Mouse (Mus musculus) hindbrain, embryonic 16.5 days (tissue): ENCODE results near the gene Rtbdn. TPM values are rescaled to one million over a fixed set of nuclear protein-coding genes. Genes with fewer than 3 reads are reported as not detected.

Source experiments
- ATAC-seq: fragments of 200-750 bp; cut with Nextera tagmentation; 2 replicates; pipeline ENCODE4 v1.8.0; 2017; ENCODE audit warnings: moderate TSS enrichment, moderate library complexity
- H3K27ac ChIP-seq: fragments of 300-500 bp; sonication (generic); 2 replicates; pipeline ENCODE4 v1.5.1; 2014; ENCODE audit warnings: low read depth, mild to moderate bottlenecking, control low read depth, low read length, moderate library complexity
- H3K27me3 ChIP-seq: fragments of 300-500 bp; sonication (generic); replicated peaks from 2 replicates; pipeline ENCODE4 v1.6.1; 2014; ENCODE audit warnings: low read length; ENCODE audit not compliant: control insufficient read depth, insufficient read depth
- H3K36me3 ChIP-seq: fragments of 300-500 bp; sonication (generic); 2 replicates; pipeline ENCODE4 v1.6.1; 2014; ENCODE audit warnings: mild to moderate bottlenecking, low read length, moderate library complexity, mixed read lengths; ENCODE audit not compliant: control insufficient read depth, insufficient read depth
- H3K4me1 ChIP-seq: fragments of 300-500 bp; sonication (generic); 2 replicates; pipeline ENCODE4 v1.6.1; 2014; ENCODE audit warnings: low read depth, low read length; ENCODE audit not compliant: control insufficient read depth, insufficient read depth
- H3K4me2 ChIP-seq: fragments of 300-500 bp; sonication (generic); 2 replicates; pipeline ENCODE4 v1.6.1; 2014; ENCODE audit warnings: mild to moderate bottlenecking, low read length, control low read depth, moderate library complexity
- H3K4me3 ChIP-seq: fragments of 300-500 bp; sonication (generic); 2 replicates; pipeline ENCODE4 v1.5.1; 2014; ENCODE audit warnings: mild to moderate bottlenecking, low read length, control low read depth, moderate library complexity
- H3K9ac ChIP-seq: fragments of 300-500 bp; sonication (generic); 2 replicates; pipeline ENCODE4 v1.6.1; 2014; ENCODE audit warnings: low read depth, mild to moderate bottlenecking, control low read depth, low read length, moderate library complexity
- H3K9me3 ChIP-seq: fragments of 300-500 bp; sonication (generic); 2 replicates; pipeline ENCODE4 v1.6.1; 2014; ENCODE audit warnings: mild to moderate bottlenecking, low read length, moderate library complexity; ENCODE audit not compliant: control insufficient read depth
- WGBS: fragments of 180-500 bp; shearing (Covaris S2); extraction: QIAGEN DNeasy Blood & Tissue Kit; methylation state at CpG from one replicate; pipeline ENCODE4 v1.1.7; 2014; 5-methylcytosine and 5-hydroxymethylcytosine counted together
- polyA plus RNA-seq: library from polyadenylated mRNA; unstranded; fragments of >200 nt; fragmentation: Nextera tagmentation; extraction: Ambion mirVana; gene quantifications from 2 replicates; pipeline ENCODE4 v1.2.1, GENCODE M21; 2015

Gene Rtbdn
- polyA plus RNA-seq, 1 experiment from 2014 or later, result 3.0 TPM

DNA sequence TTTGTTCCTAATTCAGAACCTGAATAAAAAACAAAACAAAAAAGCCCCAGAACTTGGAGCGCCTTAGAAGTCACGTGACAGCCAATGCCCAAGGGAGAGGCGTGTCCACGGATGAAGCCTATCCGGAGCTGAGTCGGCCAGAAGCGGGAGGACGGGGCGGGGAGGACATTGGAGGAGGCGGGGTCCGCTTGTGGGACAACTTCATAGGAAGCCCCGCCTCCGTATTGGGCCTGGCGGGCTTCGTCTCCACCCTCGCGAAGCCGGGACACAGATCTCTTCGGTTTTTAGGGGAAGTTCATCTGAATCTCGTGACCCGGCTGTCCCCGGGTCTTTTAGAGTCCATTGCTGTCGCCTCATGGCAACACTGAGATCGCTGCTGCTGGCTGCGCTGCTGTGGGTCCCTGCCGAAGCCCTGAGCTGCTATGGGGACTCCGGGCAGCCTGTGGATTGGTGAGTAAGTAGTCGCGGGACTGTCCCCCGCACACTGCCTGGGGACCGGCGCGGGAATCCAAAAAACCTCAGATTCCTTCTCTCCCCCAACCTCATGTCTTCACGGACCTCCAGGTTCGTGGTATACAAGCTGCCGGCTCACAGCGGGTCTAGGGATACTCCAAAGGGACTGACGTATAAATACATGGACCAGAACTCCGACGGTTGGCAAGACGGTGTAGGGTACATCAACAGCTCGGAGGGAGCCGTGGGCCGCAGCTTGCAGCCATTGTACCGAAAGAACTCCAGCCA, 38.2 kb upstream of the Rtbdn start, which contains the start of gene Dnase2a:
Gene Dnase2a, plus strand, starts transcription at position 140 of the 741 bp plus-strand sequence.
- H3K4me3 ChIP-seq, result peak within 1 kb of the TSS; percentile 43
- ATAC-seq, result peak; percentile 83
- H3K4me2 ChIP-seq, result peak within 1 kb of the TSS; percentile 59
- H3K9me3 ChIP-seq, result no peaks in the 10 kb centered on the region
- peaks cover 22% of the 10 kb centered on the region for H3K36me3 ChIP-seq
- WGBS, result 2% methylated on average over 45 of the region's 45 CpGs
- peaks cover 11% of the 10 kb centered on the region for H3K4me1 ChIP-seq
- peak within 1 kb of the TSS; percentile 60 for H3K9ac ChIP-seq
- peaks cover 5% of the 10 kb centered on the region; the same call in 1 of the 2 replicates for H3K27me3 ChIP-seq
- no peak within 1 kb of the TSS for H3K27ac ChIP-seq

DNA sequence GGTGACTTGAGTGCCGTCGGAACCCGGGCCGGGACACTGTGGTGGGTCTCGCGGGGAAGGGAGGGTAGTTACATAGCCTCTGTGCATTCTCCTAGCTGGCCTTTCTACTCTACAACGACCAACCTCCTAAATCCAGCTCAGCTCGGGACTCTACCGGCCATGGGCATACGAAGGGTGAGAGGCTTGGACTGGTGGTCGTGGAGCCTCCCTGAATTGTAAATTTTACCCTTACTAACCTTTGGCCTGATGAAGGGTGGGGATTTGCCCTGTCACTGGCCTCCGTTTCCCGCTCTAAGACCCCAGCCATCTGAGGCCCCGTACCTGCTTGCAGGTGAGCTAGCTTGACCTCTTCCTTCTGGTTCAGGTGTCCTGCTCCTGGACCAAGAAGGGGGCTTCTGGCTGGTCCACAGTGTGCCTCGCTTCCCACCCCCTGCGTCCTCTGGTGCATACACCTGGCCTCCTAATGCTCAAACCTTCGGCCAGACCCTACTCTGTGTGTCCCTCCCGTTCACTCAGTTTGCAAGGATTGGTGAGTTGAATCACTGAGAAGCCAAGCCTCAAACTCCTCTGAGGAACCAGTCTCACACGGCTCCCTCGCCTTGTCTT, 37.5 kb upstream of the Rtbdn start:
- peak overlapping the region; percentile 43 for H3K4me3 ChIP-seq
- H3K9ac ChIP-seq, result peak overlapping the region; percentile 60
- H3K9me3 ChIP-seq, result no peaks in the 10 kb centered on the region
- peaks cover 26% of the 10 kb centered on the region for H3K36me3 ChIP-seq
- no peak overlapping the region for H3K27ac ChIP-seq
- peak overlapping the region; percentile 59 for H3K4me2 ChIP-seq
- WGBS, result 46% methylated on average over 20 of the region's 20 CpGs
- peak; percentile 21; the same call in 1 of the 2 replicates for ATAC-seq
- peaks cover 10% of the 10 kb centered on the region; the same call in 1 of the 2 replicates for H3K4me1 ChIP-seq
- peaks cover 1% of the 10 kb centered on the region; the same call in 1 of the 2 replicates for H3K27me3 ChIP-seq

DNA sequence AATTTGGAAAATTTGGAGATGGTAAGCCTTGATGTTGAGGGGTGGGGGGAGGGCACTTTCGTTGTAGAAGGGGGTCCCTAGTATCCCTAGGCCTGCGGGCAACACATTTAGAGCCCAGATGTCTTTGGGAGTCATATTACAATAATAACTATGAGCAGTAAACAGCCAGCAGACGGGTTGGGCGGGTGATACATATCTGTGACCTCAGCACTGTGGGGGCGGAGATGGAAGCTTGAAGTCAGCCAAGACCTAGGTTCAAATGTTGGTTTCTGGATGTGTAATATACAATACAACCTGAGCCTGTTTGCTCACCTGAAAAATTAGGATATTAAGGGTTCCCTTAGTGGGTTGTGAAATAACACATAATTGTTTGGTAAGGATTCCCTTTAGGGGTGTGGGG, 36.8 kb upstream of the Rtbdn start:
- Histone ChIP-seq H3K27me3 (no peaks in the 10 kb centered on the region; the same call in 1 of the 2 replicates), H3K36me3 (peaks cover 33% of the 10 kb centered on the region), H3K4me2 (no peak overlapping the region), H3K27ac (no peak overlapping the region), H3K4me3 (no peak overlapping the region), H3K4me1 (peaks cover 10% of the 10 kb centered on the region; the same call in 1 of the 2 replicates), H3K9ac (no peak overlapping the region), H3K9me3 (no peaks in the 10 kb centered on the region)
- 90% methylated on average over 5 of the region's 5 CpGs for WGBS
- ATAC-seq, result no peak

GRCm38 (mm10) chr8:84910551-84910950, 36.2 kb upstream of the Rtbdn start:
- 90% methylated on average over 6 of the region's 6 CpGs for WGBS
- Histone ChIP-seq H3K36me3 (peaks cover 39% of the 10 kb centered on the region), H3K27ac (no peak overlapping the region)

GRCm38 (mm10) chr8:84911854-84912253, 34.9 kb upstream of the Rtbdn start:
- 85% methylated on average over 9 of the region's 9 CpGs for WGBS
- Histone ChIP-seq H3K4me3 (no peak overlapping the region), H3K9me3 (no peaks in the 10 kb centered on the region), H3K27ac (no peak overlapping the region), H3K4me2 (no peak overlapping the region), H3K9ac (no peak overlapping the region), H3K4me1 (peaks cover 10% of the 10 kb centered on the region; the same call in 1 of the 2 replicates), H3K27me3 (peaks cover 2% of the 10 kb centered on the region; the same call in 1 of the 2 replicates), H3K36me3 (peaks cover 50% of the 10 kb centered on the region)
- ATAC-seq, result no peak

More at GRCm38 (mm10) chr8:84910551-84910950, 36.2 kb upstream of the Rtbdn start:
- H3K4me2 ChIP-seq, result no peak overlapping the region
- no peak for ATAC-seq
- H3K4me3 ChIP-seq, result no peak overlapping the region
- H3K9ac ChIP-seq, result no peak overlapping the region
- H3K4me1 ChIP-seq, result peaks cover 10% of the 10 kb centered on the region; the same call in 1 of the 2 replicates
- no peaks in the 10 kb centered on the region for H3K9me3 ChIP-seq
- H3K27me3 ChIP-seq, result peaks cover 2% of the 10 kb centered on the region; the same call in 1 of the 2 replicates

GRCm38 (mm10) chr8:84912391-84912790, 34.4 kb upstream of the Rtbdn start:
- 30% methylated on average over 27 of the region's 27 CpGs for WGBS
- Histone ChIP-seq H3K4me1 (peaks cover 10% of the 10 kb centered on the region; the same call in 1 of the 2 replicates), H3K9me3 (no peaks in the 10 kb centered on the region), H3K4me3 (no peak overlapping the region), H3K4me2 (peak overlapping the region; percentile 51), H3K9ac (0 out of 2 replicates have a peak overlapping the region, but pooled peaks have one; percentile 2), H3K27me3 (peaks cover 2% of the 10 kb centered on the region; the same call in 1 of the 2 replicates), H3K27ac (no peak overlapping the region), H3K36me3 (peaks cover 51% of the 10 kb centered on the region)
- ATAC-seq, result no peak

DNA sequence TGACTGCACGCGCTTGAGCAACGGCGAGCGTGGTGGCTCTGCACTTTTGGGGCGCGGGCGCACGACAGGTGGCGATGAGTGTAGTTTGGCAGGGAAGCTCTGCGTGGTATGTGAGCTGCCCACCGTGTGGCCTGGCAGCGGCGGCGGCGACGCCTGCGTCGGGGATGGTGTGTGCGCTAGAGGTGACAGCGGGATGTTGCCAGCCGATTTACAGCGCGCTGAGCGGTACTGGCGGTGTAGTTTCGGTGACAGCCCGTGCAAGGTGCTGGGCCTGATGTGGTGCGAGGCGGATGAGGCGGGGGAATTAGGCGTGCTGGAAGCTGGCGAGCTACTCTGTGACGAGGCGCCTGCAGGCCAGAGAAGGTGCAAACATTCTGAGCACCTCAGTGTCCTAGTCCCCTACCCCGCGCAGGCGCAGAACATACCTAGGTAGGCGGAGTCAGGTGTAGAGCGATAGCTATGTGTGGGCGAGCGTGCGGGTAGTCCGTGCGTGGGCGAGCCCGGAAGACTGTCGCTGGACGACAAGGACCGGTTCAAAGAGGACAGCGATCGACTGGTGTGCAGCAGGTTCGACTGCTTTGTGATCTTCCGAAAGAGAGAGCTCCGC, 33.8 kb upstream of the Rtbdn start:
- H3K4me2 ChIP-seq, result peak overlapping the region; percentile 51
- 5% methylated on average over 55 of the region's 55 CpGs for WGBS
- no peaks in the 10 kb centered on the region for H3K9me3 ChIP-seq
- H3K4me1 ChIP-seq, result peaks cover 10% of the 10 kb centered on the region; the same call in 1 of the 2 replicates
- H3K27ac ChIP-seq, result no peak overlapping the region
- peak overlapping the region; percentile 21 for H3K4me3 ChIP-seq
- 0 out of 2 replicates have a peak overlapping the region, but pooled peaks have one; percentile 2 for H3K9ac ChIP-seq
- H3K27me3 ChIP-seq, result peaks cover 2% of the 10 kb centered on the region; the same call in 1 of the 2 replicates
- no peak for ATAC-seq
- peaks cover 53% of the 10 kb centered on the region for H3K36me3 ChIP-seq

- no peak for ATAC-seq
- Histone ChIP-seq H3K36me3 (peaks cover 54% of the 10 kb centered on the region), H3K9ac (no peak overlapping the region), H3K27ac (no peak overlapping the region), H3K4me2 (peak overlapping the region; percentile 51), H3K4me1 (peaks cover 7% of the 10 kb centered on the region; the same call in 1 of the 2 replicates), H3K4me3 (no peak overlapping the region; the same call in 1 of the 2 replicates), H3K9me3 (no peaks in the 10 kb centered on the region), H3K27me3 (peaks cover 2% of the 10 kb centered on the region; the same call in 1 of the 2 replicates)
- WGBS, result 26% methylated on average over 9 of the region's 9 CpGs
Measured at GRCm38 (mm10) chr8:84913502-84913900, 33.3 kb upstream of the Rtbdn start.
